Mouse (Mus musculus): ENCODE data around the gene Rbpj.

Rbpj gene

DNA sequence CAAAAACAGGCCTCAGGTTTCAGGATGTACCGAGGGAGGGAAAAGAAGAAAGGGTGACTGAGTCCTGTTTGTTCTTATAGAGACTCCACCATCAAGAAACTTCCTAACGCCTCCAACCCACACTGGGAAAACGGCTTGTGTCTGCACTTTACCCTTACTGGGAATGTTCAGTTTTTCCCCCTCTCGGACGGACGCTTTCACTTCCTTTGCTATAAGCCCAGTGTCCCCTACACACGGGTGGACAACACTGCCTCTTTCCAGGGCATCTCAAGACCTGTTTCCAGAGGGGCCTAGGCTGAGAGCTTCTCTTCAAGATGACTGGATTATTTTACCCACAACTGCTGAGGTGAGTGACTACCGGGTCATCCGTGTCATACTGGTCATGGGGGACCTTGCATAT is at the start of gene Rbpj:
Gene Rbpj, plus strand, starts transcription at position 270 of the 400 bp plus-strand sequence.
- no peak for DNase-seq (ENCODE audit: low read depth, low spot score)

DNA sequence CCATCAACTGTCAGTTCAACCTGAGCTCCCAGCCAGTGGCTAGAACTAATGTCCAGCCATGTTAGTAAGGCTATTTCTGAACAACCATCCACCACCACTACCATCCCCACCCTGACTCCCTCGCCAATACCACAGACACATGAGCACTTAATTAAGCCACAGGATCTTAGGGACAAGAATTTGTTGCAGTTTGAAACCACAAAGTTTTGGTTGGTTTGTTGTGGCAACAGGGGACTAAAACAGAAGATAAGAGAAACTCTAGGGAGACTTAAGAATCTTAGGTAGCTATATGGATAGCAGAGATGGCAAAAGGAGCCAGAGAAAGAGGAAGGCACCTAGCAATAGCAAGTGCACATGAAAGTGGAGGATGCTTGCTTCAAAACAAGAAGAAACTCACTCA is 45.2 kb upstream of the Rbpj start:
- peak; percentile 59 for DNase-seq (ENCODE audit: low read depth, low spot score)

DNA sequence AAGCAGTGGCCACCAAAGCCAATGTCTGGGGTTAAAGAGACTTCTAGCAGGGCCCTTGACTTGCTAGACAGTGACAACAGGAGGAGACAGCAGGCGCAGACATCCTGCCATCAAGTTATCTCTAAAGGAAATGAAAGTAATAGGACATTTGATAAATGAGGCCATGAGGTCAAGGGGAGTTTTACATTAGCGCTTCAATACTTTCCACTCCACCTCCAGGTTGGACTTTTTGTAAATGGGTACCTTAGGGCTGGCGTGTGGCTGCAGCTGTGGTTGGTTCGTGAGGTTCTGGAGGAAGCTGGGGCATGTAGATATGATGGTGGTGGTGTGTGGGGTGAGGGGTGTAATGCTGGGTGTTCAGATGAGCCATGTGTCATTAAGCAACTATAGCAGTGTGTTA is 44.7 kb upstream of the Rbpj start:
- peak; percentile 69 for DNase-seq (ENCODE audit: low read depth, low spot score)

DNA sequence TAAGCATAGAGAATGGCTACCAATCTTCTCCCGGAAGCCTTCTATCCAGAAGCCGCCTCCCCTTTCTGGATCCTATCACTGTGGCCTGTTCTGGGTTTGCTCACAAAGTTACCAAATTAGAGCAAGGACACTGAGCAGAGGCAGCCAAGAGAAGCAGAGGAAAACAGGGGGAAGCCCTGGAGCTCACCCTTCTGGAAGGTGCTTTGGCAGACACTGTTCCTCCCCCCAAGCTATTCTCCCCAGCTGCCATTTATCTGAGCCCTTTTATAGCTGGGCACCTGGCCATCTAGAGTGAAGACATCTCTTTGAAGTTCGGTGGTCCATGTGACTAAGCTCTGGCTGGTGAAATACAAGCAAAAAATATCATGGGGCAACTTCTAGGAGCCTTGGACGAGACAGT is 38.5 kb upstream of the Rbpj start:
- no peak for DNase-seq (ENCODE audit: low read depth, low spot score)

DNA sequence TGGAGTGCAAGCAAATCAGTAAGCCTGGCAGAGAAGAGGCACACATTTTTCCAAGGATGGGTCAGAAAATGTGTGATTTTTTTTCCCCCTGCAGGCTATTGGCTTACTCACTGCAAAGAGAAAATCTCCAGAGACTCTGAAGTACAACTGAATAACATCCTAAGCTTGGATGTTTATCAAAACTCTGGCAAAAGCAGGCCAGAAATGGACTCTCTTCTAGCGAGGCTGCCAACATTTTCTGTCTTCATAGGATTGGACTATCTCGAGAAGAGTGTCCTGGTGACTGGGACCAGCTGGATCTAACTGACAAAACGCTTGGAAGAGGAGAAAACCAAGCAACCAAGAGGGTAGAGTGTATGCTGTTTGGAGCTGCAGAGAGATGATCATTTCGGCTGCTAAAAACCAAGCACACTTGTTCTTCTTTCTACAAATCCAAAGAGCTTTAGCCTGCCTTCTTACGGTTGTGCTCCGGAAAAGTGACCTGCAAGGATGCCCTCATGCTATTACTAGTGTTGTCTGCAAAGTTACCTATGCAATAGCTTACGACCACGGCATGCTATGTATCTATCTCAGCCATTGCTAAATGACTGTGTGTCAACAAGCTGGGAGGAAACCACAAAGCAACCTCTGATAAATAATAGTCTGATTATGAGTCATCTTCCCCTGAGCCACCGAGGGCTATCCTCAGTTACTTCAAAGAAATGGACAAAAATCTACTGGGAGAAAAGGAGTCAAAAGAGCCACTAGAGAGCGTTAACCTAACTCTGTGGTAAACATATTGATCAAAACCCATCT is 36.1 kb upstream of the Rbpj start:
- DNase-seq (ENCODE audit: low read depth, low spot score) = peak; percentile 59

DNA sequence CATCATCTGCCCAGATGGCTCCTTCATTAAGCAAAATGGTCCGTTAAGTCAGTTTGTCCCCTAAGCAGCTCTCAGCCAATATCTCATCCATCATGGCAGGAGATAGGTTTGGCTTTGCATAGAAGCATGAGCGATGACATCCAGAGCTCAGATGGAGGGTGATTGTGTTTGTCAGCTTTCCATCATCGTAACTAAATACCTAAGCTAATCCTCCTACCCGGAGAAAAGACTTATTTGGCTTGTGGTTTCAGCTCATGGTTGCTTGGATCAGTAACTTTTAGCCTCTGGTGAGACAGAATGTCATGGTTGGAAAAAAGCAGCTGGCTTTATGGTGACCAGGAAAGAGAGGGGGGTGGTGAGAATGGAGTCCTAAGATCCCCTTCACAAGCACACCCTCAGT is 33.5 kb upstream of the Rbpj start:
- DNase-seq (ENCODE audit: low read depth, low spot score) = no peak

DNA sequence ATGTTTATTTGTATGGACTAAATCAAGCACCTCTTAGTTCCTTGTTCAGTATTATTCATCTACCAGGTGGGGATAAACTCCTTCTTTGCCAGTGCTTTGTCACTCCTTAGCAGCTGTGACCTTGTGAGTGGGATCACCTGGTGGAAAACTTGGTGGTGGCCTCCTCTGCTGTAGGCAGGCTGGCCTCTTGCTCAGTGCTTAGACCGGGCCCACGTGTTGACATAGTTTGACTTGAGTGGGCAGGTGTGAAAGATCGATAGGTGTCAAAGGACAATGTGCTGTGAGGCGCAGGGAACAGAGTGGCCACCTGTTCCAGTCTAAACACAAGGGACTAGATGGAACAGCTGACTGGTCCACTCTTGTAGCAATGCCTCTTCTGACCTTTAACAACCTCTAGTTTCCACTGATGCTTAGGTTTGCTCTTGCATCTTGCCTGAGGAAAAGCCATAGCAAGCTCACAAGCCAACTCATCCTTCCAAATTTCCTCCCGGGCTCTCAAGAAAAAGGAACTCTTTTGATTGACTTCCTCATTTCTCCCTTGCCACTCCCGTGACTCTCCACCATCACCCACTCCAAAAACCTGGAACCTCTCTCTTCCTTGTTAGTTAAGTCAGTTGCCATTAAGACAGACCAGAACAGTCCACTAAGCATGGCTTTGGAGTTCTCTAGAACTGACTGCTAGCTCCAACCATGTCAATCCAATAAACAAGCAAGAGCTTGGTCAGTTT is 28.9 kb upstream of the Rbpj start:
- DNase-seq (ENCODE audit: low read depth, low spot score) = peak; percentile 11

DNA sequence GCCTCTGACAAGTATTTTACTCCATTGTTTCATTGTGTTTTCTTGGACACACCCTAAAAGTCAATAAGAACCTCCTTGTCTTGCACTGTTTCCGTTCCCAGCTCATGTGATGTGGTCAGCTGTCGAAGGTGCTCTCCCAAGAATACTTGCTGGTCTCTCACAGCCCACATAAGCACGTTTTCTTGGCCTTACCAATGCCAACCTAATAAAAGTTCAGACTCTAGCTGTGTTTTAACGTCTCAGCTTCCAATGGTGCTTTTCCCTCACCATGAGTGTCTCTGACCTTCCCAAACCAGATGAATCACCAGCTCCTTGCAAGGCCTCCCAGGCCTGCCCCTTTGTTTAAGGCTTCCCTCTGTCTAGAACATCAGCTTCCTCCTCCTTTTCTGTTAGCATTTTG is 28.2 kb upstream of the Rbpj start:
- DNase-seq (ENCODE audit: low read depth, low spot score) = peak; percentile 12

DNA sequence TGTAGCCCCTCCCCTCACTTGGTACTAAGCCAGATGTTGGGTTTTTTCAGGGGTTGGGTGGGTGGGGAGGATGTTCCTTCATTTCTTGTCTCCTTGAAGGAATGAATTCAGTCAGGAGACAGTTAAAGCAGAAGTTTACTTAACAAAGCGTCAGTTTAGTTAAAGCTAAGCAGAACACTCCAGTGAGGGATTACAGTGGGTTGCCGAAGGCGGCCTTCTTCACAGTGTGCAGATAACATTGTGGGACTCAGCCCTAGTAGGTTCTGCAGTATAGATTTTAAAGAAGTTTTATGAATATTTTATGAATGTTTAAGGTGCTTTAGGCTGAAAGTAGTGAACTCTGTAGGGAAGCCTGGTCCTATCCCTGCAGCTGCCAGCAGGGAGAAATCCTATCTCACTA is 27.7 kb upstream of the Rbpj start:
- no peak for DNase-seq (ENCODE audit: low read depth, low spot score)

DNA sequence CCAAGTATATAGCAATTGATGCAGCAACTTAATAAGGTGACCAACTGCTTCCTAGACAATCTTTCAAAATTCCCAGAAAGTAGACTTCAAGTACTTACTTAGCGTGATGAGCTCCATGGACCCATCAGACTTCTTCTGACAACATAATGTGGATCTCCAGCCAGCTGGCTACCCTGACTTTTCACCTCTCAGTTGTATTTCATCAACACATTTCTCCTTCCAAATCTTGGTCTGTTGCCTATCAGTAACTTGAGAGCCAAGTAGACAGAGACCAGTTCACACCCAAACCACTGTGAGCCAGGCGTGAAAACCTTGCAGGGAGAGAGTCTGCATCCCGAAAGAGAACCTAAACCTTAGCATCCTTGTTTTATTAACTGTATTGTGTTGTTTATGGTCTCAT is 26.3 kb upstream of the Rbpj start:
- DNase-seq (ENCODE audit: low read depth, low spot score) = no peak

DNA sequence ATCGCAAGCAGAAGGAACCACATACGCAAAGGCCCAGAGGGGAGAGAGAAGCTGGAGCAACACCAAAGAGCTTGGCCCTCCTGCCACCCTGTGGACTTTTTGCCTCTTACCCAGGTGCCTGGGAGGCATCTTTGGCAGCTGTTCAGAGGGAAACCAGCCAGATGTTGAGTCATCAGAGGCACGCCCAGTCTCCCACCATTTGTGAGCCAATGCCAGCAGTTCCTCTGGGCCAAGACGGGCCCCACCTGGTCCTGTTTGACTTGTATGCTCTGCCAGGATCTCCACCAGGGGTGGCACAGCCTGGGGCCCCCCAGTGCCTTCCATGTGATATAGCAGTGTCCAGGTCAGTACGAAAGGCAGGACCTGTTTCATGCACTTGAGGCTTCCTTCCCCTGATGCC is 21.9 kb upstream of the Rbpj start:
- DNase-seq (ENCODE audit: low read depth, low spot score) = no peak

DNA sequence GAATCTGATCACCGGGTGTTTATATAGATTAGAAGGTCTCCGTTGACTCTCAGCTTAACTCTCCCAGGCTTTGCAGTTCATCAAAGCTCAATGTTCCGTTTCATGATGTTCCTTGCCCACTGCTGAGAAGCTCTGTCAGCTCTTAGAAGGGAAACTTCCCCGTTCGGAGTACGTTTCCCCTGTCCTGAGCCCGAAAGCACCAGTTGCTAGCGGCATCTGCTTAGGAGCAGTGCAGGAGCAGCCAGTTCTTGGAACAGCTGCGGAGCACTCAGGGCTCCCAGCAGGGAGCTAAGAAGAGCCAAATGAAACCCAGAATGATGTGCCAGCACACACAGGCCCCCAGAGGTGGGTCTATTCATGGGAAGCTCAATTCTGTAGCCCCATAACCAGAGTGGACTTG is 15.0 kb upstream of the Rbpj start:
- DNase-seq (ENCODE audit: low read depth, low spot score) = no peak

DNA sequence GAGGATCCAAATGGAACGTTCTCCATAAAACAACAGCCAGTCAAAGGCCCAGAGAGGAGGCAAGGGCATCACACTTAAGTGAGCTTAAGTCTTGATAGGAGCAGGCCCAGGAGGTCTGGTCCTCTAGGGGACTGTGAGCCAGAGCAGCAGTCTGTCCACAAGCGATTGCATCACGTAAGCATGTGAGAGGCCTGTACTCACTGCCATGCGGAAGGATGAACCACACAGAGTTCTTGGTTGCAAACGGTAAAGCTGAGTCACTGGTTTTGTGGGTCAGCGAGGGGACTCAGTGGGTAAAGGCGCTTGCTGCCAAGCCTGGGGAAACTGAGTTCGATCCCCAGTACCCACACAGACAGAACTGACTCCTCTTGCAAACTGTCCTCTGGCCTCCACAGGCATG is 14.1 kb upstream of the Rbpj start:
- no peak for DNase-seq (ENCODE audit: low read depth, low spot score)

DNA sequence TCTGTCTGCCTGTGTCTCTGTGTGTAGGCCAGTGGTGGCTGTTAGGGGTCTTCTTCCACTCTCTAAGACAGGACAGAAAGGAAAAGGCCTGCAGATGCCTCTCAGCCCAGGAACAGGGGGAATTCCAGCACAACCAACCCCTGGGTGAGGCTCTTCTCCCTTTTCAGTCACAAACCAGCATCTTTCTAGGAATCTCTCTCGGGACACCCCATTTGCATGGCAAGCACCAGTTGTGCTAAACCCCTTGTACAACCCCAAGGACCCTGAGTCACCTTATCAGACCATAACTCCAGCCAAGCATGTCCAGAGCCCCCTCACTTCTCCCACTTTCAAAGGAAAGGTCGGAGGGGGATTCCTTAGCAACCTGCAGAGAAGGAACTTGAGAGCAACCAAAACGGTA is 13.0 kb upstream of the Rbpj start:
- DNase-seq (ENCODE audit: low read depth, low spot score) = no peak

DNA sequence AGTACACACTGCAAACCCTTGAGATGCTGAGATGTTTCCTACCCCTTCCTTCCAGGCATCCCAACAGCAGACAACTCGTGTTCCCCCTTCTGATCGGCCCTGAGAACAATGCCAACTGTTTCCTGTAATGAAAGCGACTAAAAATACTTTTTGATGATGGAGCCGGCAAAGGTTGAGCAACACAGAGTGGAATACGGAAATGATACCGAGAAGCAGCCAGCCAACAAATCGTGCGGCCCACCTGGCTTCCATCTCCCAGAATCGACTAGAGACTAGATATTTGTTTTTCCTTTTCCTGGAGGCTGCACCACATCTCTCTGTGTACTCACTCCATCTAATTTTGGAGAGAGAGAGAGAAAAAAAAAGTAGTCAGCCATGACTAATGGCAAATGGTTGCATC is 11.2 kb upstream of the Rbpj start:
- no peak for DNase-seq (ENCODE audit: low read depth, low spot score)

DNA sequence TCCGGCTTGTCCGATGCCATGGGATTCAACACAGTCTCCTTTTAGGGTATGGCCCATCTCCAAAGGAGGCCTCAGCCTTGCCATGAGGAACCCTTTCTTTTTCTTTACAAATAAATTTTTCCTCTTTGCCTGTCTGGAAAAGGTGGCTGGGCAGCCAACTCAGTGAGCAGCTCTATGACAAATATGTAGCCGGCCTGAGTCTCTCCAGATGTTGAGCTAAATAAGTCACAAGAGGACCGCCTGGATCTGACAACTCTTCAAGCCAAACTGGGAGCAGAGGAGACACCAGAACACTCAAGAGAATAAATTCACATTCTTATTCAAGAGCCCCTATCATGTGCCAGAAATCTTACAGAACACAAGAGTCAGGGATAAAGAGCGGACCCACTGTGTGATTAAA is 10.5 kb upstream of the Rbpj start:
- DNase-seq (ENCODE audit: low read depth, low spot score) = no peak

DNA sequence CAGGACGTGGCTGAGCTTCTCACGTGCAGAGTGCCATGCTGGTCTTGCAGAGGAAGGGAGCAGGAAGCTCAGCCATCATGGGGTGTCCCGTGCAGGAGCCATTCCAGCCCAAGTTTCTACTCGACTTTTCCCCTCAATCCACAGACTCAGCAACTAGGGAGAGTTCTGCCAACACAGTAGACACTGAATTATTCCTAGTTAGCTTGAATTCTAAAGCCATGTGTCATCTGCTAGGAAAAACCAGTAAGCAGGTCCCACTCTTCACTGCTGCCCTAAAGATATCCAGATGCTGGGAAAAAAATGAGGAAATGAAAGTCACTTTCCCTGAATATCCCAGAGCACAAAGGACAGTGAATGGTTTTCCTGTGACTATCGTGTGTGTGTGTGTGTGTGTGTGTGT is 5.8 kb upstream of the Rbpj start:
- DNase-seq (ENCODE audit: low read depth, low spot score) = no peak

DNA sequence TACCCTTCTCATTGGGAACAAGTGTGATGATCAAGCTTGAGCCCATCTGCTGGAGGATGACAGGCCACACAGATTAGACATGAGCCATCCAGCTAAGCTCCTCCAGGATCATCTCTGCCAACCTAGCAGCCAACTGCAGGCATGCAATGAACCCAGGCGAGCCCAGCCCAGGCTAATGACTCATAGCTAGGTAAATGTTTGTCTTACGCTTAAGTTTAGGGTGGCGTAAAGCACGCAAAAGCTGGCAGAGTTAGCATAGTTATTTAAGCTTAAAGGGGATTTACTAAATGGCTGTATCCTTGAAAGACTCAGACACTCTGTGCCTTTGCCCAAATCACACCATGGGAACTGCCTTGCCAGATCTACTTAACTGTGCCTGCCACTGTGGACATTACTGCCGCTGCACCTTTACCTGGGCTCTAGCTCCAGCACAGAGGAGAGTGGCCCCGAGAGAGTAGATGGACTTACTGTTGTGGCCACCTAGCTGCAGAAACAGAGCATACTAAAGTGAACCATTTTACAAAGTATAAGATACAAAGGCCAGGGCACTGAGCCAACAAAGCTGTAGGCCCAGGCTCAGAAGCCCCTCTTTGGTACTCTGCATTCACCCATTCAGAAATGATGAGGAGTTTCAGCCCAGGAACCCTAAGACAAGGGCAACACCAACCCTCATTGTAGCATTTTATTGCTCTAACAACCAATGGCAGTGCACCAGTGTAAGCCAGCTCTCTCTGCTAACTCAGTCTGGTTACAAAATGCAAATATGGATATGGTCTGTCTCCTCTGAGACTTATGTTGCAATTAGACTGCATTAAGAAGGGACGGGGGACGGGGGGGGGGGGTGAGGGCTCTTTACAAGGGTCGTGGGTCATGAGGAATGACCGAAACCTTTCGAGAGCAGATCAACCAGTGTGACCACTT is 2.6 kb upstream of the Rbpj start:
- no peak for DNase-seq (ENCODE audit: low read depth, low spot score)

DNA sequence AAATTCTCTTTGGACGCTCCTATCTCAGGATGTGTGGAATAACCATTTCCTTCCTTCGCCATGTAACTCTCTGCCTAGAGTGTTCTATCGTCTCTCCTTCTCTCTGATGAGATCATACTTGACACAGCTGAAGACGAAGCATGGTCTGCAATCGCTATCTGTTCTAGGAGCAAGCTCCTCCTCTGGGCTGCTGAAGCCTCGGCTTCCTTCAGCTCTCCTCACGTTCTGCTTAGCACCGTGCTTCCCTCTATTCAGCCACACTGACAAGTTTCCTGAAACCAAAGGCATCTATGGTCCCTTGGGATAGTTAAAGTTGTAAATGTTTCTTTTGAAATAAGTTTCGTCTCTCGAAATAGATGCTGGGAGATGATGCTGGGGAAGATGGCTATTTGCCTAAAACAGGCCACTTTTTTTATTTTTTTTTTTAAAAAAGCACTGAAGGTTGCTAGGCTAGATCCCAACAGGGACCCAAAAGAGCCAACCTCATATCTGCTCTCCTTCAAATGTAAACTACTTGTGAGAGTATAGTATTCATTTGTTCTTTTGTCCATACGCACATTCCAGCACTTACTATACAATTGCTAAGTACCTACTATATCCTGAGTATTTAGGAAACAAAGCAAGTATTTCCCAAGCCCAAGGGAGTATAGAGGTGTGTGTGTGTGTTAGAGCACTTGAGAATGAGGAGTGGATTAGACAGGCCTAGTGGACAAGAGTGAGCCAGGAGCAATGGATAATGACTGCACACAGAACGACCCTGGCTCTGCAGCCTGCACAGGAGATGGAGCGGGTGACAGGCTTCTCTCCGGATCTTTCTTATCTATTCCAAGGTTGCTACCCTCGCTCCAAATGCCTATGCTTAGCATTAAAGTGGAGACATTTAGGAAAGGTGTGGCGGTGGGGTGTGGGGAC is 726 bp downstream of the Rbpj start:
- DNase-seq (ENCODE audit: low read depth, low spot score) = no peak

DNA sequence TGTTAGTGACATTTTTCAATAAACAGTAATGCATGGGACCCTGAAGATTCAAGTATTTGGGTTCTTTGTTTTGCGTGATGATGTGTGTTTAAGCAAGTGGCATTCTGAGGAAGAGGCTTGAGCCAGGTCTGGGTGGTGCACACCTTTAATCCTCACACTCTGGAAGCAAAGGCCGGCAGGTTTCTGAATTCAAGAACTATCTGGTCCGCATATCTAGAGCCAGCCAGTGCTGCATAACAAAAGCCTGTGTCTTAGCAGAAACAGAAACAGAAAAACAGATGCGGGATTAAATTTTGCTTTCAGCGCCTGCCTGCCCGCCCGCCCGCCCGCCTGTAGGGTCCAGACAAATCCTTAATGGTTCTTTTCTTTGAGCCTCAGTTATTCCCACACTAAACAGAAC is 1.6 kb downstream of the Rbpj start:
- no peak for DNase-seq (ENCODE audit: low read depth, low spot score)

DNA sequence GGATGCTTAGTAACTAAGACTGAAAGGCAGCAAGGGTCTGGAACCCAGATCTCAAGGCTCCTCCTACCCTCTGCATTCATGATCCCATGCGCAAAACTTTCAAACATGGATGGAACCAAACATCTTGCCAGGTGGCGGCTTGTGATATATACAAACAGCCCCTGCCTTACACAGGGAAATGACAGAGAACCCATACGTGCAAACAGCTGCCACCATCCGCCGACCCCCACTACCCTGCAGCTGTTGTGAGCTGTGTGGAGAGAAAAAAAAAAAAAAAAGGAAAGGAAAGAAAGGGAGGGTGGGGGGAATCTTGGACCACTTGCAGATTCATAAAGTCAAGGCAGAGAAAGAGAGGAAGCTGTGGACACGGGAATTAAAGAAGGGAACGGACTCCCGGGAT is 2.4 kb downstream of the Rbpj start:
- no peak for DNase-seq (ENCODE audit: low read depth, low spot score)
